Mouse (Mus musculus) limb, embryonic 13.5 days (tissue): ENCODE measurements around the gene Kcnk5. TPM values are rescaled to one million over a fixed set of nuclear protein-coding genes. Genes with fewer than 3 reads are reported as not detected.

Source experiments
- ATAC-seq: fragments of 200-750 bp; cut with Nextera tagmentation; 2 replicates; pipeline ENCODE4 v1.8.0; 2017; ENCODE audit warnings: low read depth, moderate number of reproducible peaks, moderate TSS enrichment; ENCODE audit not compliant: low FRiP score
- H3K27ac ChIP-seq: fragments of 300-500 bp; sonication (generic); 2 replicates; pipeline ENCODE4 v1.5.1; 2015; ENCODE audit warnings: inconsistent platforms, mild to moderate bottlenecking, moderate library complexity
- H3K27me3 ChIP-seq: fragments of 300-500 bp; sonication (generic); 2 replicates; pipeline ENCODE4 v1.6.1; 2015; ENCODE audit warnings: mild to moderate bottlenecking, inconsistent platforms
- H3K36me3 ChIP-seq: fragments of 300-500 bp; sonication (generic); 2 replicates; pipeline ENCODE4 v1.6.1; 2015; ENCODE audit warnings: inconsistent platforms, mild to moderate bottlenecking, moderate library complexity
- H3K4me1 ChIP-seq: fragments of 300-500 bp; sonication (generic); 2 replicates; pipeline ENCODE4 v1.6.1; 2015; ENCODE audit warnings: inconsistent platforms
- H3K4me2 ChIP-seq: fragments of 300-500 bp; sonication (generic); replicated peaks from 2 replicates; pipeline ENCODE4 v1.6.1; 2015; ENCODE audit warnings: inconsistent platforms, mild to moderate bottlenecking, moderate library complexity
- H3K4me3 ChIP-seq: fragments of 300-500 bp; sonication (generic); 2 replicates; pipeline ENCODE4 v1.5.1; 2015; ENCODE audit warnings: moderate library complexity, mild to moderate bottlenecking, inconsistent platforms
- H3K9ac ChIP-seq: fragments of 300-500 bp; sonication (generic); 2 replicates; pipeline ENCODE4 v1.6.1; 2015; ENCODE audit warnings: mild to moderate bottlenecking, inconsistent platforms
- H3K9me3 ChIP-seq: fragments of 300-500 bp; sonication (generic); 2 replicates; pipeline ENCODE4 v1.6.1; 2016; ENCODE audit warnings: inconsistent platforms
- WGBS: fragments of 180-500 bp; shearing (Covaris S2); methylation state at CpG from one replicate; pipeline ENCODE4 v1.1.7; 2015; 5-methylcytosine and 5-hydroxymethylcytosine counted together
- polyA plus RNA-seq: library from polyadenylated mRNA; unstranded; fragments of >200 nt; fragmentation: Nextera tagmentation; extraction: Ambion mirVana; gene quantifications from 2 replicates; pipeline ENCODE4 v1.2.1, GENCODE M21; 2015

Kcnk5 gene
- 5.7 and 6.4 TPM in 2 replicates for polyA plus RNA-seq

DNA sequence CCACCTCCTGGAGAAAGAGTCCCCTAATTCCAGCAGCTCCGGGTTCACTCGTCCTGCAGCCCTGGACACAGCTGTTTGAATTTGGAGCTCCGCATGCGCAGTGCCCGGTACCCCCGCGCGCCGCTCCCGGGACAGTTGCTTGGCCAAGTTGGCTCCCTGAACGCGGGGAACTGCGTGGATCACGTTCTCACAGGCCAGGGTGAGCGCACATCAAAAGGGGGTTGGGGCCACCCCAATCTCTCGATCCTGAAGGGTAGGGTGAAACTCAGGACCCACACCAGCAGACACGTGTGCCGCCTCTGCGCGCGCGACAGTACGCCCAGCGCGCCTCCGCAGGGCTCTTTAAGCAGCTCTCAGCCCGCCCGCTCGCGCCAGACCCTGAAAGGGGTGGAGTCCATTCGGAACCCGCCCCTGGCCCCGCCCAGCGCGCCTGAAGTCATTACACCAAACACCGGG is at the start of gene Kcnk5:
TSS of gene Kcnk5 (minus strand) at position 344 of the 456 bp plus-strand sequence.
- under 1% methylated on average over 36 of the region's 36 CpGs for WGBS
- Histone ChIP-seq H3K27me3 (no peaks in the 10 kb centered on the region), H3K36me3 (no peaks in the 10 kb centered on the region), H3K4me1 (peaks cover 43% of the 10 kb centered on the region), H3K9ac (peak within 1 kb of the TSS; percentile 66), H3K9me3 (no peaks in the 10 kb centered on the region), H3K4me3 (peak within 1 kb of the TSS; percentile 59), H3K4me2 (peak within 1 kb of the TSS; percentile 91), H3K27ac (no peak within 1 kb of the TSS)
- ATAC-seq, result peak; percentile 94

DNA sequence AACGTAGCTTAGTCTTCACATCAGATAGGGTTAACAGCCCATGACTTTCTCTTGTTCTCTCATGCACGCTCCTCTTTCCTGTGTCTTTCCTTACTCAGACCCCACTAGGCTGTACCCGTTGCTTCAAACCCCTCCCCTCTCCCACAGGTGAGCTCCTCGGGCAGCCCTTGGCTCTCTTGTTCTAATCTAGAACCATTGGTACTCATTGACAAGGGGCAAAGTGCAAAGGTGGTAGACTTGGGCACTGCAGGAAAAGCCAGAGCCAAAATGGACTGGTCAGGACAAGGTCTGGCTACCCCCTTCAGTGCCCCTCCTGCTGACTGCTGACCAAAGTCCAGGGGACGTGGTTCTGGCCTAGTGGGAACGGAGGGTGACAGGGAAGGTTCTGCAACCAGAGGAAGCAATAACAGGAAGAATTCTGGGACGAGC is 48.5 kb upstream of the Kcnk5 start:
- ATAC-seq, result no peak
- H3K4me2 ChIP-seq, result no peak overlapping the region
- WGBS, result 79% methylated on average over 7 of the region's 7 CpGs
- H3K27me3 ChIP-seq, result no peaks in the 10 kb centered on the region
- H3K36me3 ChIP-seq, result no peaks in the 10 kb centered on the region
- no peak overlapping the region for H3K27ac ChIP-seq
- H3K9me3 ChIP-seq, result no peaks in the 10 kb centered on the region
- no peak overlapping the region for H3K9ac ChIP-seq
- H3K4me1 ChIP-seq, result peaks cover 29% of the 10 kb centered on the region
- H3K4me3 ChIP-seq, result no peak overlapping the region

DNA sequence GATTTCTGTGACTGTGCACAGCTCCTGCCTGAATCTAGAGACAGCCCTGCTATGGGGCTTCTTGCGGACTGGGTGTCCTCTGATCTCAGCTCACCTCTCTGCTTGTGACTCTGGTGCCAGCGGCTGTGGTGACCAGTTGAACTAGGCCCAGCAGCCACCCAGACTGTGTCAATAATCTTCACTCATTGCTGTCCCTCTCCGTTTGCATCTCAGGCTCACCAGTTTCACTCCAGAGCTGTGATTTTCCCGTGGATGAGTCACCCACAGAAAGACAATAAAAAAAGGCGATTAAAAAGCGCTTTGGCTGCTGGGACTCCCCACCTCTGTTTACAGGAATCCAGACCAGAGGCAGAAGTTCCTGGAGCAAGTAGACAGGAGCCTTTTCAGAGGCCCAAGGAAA is 47.8 kb upstream of the Kcnk5 start:
- no peaks in the 10 kb centered on the region for H3K9me3 ChIP-seq
- H3K4me1 ChIP-seq, result peaks cover 29% of the 10 kb centered on the region
- no peak overlapping the region for H3K4me2 ChIP-seq
- H3K36me3 ChIP-seq, result no peaks in the 10 kb centered on the region
- ATAC-seq, result no peak
- no peak overlapping the region for H3K4me3 ChIP-seq
- no peak overlapping the region for H3K27ac ChIP-seq
- no peaks in the 10 kb centered on the region for H3K27me3 ChIP-seq
- H3K9ac ChIP-seq, result no peak overlapping the region
- 61% methylated on average over 6 of the region's 6 CpGs for WGBS

- Histone ChIP-seq H3K4me3 (no peak overlapping the region), H3K27ac (no peak overlapping the region), H3K9ac (no peak overlapping the region), H3K9me3 (no peaks in the 10 kb centered on the region), H3K27me3 (no peaks in the 10 kb centered on the region), H3K36me3 (no peaks in the 10 kb centered on the region), H3K4me2 (no peak overlapping the region), H3K4me1 (peaks cover 29% of the 10 kb centered on the region)
- ATAC-seq, result no peak
- 60% methylated on average over 4 of the region's 4 CpGs for WGBS
Observed at GRCm38 (mm10) chr14:20228336-20228735, 46.7 kb upstream of the Kcnk5 start.

GRCm38 (mm10) chr14:20226982-20227381 is 45.4 kb upstream of the Kcnk5 start:
- Histone ChIP-seq H3K4me2 (no peak overlapping the region), H3K27me3 (no peaks in the 10 kb centered on the region), H3K9ac (no peak overlapping the region), H3K4me1 (peaks cover 29% of the 10 kb centered on the region), H3K9me3 (no peaks in the 10 kb centered on the region), H3K36me3 (no peaks in the 10 kb centered on the region), H3K4me3 (no peak overlapping the region), H3K27ac (no peak overlapping the region)
- ATAC-seq, result no peak
- WGBS, result 42% methylated on average over 2 of the region's 2 CpGs

- Histone ChIP-seq H3K4me1 (peaks cover 29% of the 10 kb centered on the region), H3K4me2 (no peak overlapping the region), H3K9ac (no peak overlapping the region), H3K27me3 (no peaks in the 10 kb centered on the region), H3K4me3 (no peak overlapping the region), H3K27ac (no peak overlapping the region), H3K36me3 (no peaks in the 10 kb centered on the region), H3K9me3 (no peaks in the 10 kb centered on the region)
- ATAC-seq, result no peak
- WGBS, result 58% methylated on average over 7 of the region's 7 CpGs
Observed at GRCm38 (mm10) chr14:20226488-20226887, 44.9 kb upstream of the Kcnk5 start.

DNA sequence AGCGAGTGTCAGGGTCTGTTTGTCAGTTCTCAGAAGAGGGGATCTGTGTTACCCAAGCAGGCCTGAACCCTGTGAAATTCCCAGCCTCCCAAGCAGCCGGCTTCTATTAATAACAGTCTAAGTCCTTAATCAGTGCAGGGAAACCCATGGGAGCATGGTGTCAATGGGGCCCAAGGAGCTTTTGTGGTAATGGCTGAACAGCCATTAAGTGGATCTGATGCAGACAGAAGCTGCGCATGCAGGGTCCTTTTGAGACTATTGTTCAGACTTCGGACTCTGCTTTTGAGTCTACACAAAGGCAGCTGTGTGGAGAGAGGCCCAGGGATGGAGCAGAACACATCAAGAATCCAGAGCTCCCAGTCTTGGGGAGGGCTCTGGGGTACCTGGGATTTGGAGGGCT is 43.9 kb upstream of the Kcnk5 start:
- no peak overlapping the region for H3K4me3 ChIP-seq
- no peak for ATAC-seq
- H3K4me1 ChIP-seq, result peaks cover 29% of the 10 kb centered on the region
- H3K36me3 ChIP-seq, result no peaks in the 10 kb centered on the region
- no peak overlapping the region for H3K4me2 ChIP-seq
- H3K27ac ChIP-seq, result no peak overlapping the region
- no peak overlapping the region for H3K9ac ChIP-seq
- WGBS, result 53% methylated on average over 4 of the region's 4 CpGs
- no peaks in the 10 kb centered on the region for H3K27me3 ChIP-seq
- no peaks in the 10 kb centered on the region for H3K9me3 ChIP-seq

DNA sequence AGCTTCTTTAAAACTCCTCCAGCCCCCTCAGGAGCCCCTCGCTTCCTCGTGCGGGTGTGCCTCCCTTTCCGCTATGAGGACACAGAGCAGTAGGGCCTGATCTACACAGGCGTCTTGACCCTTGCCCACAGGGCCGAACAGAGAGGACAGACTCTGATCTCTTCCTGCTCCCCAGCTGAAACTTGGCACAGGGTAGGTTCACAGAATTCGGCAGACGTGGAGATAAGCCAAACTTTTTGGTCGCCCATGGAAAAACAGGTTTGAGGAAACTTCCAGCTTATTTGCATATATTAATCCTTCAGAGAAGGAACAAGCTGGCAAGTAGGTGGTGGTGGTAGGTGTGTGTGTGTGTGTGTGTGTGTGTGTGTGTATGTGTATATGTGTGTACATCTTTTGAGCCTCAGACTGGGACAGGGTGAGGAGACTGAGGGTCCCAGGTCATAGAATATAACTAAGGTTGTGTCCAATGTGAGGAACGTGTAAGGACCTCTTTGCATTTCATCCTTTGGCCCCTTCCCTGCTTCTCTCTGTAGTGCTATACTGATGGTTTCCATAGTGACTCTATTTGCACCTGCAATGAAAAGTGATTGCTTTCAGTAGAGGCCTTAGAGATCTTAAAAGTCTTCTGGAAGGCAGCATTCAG is 43.1 kb upstream of the Kcnk5 start:
- H3K36me3 ChIP-seq, result no peaks in the 10 kb centered on the region
- H3K9me3 ChIP-seq, result no peaks in the 10 kb centered on the region
- H3K27ac ChIP-seq, result no peak overlapping the region
- no peaks in the 10 kb centered on the region for H3K27me3 ChIP-seq
- H3K4me1 ChIP-seq, result peaks cover 22% of the 10 kb centered on the region
- no peak for ATAC-seq
- H3K4me2 ChIP-seq, result no peak overlapping the region
- H3K9ac ChIP-seq, result no peak overlapping the region
- no peak overlapping the region for H3K4me3 ChIP-seq
- 78% methylated on average over 10 of the region's 10 CpGs for WGBS

DNA sequence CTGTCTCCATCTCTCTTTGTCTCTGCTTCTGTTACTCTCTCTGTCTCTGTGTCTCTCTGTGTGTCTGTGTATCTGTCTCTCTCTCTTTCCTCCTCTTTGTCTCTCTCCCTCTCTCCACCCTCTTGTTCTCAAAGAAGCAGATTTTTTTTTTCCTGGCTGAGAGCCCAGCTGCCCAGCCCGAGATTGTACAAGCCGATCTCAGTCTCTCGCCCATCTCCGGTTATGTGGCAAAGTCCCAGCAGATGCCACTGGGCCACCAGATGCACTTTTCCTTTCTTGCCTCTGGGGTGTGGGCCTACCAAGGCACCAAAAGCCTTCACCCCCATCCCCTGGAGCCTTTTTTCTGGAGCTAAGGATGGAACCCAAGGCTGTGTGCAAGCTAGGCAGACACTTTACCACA is 42.6 kb upstream of the Kcnk5 start:
- ATAC-seq, result no peak
- Histone ChIP-seq H3K4me2 (no peak overlapping the region), H3K9me3 (no peaks in the 10 kb centered on the region), H3K4me3 (no peak overlapping the region), H3K27me3 (no peaks in the 10 kb centered on the region), H3K4me1 (peaks cover 19% of the 10 kb centered on the region), H3K36me3 (no peaks in the 10 kb centered on the region), H3K9ac (no peak overlapping the region), H3K27ac (no peak overlapping the region)
- 66% methylated on average over 4 of the region's 4 CpGs for WGBS

- no peak for ATAC-seq
- WGBS, result 94% methylated on average over 5 of the region's 5 CpGs
- Histone ChIP-seq H3K9ac (no peak overlapping the region), H3K36me3 (no peaks in the 10 kb centered on the region), H3K4me1 (peaks cover 16% of the 10 kb centered on the region), H3K9me3 (no peaks in the 10 kb centered on the region), H3K4me3 (no peak overlapping the region), H3K27me3 (no peaks in the 10 kb centered on the region), H3K4me2 (no peak overlapping the region), H3K27ac (no peak overlapping the region)
Observed at GRCm38 (mm10) chr14:20223253-20223652, 41.6 kb upstream of the Kcnk5 start.

DNA sequence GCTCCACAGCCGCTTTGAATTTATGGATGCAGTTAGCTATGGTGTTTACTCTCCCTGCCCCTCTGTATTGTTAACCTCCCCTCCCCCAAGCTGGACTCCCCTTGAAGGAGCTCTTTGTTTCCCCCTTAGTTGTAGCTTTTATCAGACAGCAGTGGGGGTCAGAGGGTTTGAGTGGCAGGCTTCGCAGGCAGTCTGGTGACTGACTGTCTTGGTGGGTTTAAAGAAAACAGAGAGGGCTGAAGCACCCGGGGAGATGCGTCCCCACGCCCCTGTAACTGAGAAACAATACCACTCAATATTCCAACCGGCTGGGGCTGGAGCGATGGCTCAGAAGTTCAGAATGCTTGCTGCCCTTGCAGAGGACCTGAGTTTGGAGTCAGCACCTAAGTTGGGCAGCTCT is 39.5 kb upstream of the Kcnk5 start:
- WGBS, result 78% methylated on average over 7 of the region's 7 CpGs
- H3K27me3 ChIP-seq, result no peaks in the 10 kb centered on the region
- H3K4me2 ChIP-seq, result no peak overlapping the region
- H3K4me3 ChIP-seq, result no peak overlapping the region
- H3K9me3 ChIP-seq, result no peaks in the 10 kb centered on the region
- 0 out of 2 replicates have a peak, but pooled peaks cover 6% of the 10 kb centered on the region for H3K4me1 ChIP-seq
- H3K36me3 ChIP-seq, result no peaks in the 10 kb centered on the region
- ATAC-seq, result no peak
- H3K9ac ChIP-seq, result no peak overlapping the region
- no peak overlapping the region for H3K27ac ChIP-seq

GRCm38 (mm10) chr14:20219849-20220248 is 38.2 kb upstream of the Kcnk5 start:
- 67% methylated on average over 1 of the region's 1 CpGs for WGBS

GRCm38 (mm10) chr14:20217299-20217864 is 35.8 kb upstream of the Kcnk5 start:
- H3K9me3 ChIP-seq, result no peaks in the 10 kb centered on the region
- H3K27me3 ChIP-seq, result no peaks in the 10 kb centered on the region
- no peak overlapping the region for H3K4me2 ChIP-seq
- H3K4me1 ChIP-seq, result no peaks in the 10 kb centered on the region
- no peak overlapping the region for H3K27ac ChIP-seq
- ATAC-seq, result no peak
- WGBS, result 55% methylated on average over 3 of the region's 3 CpGs
- H3K36me3 ChIP-seq, result no peaks in the 10 kb centered on the region
- no peak overlapping the region for H3K9ac ChIP-seq
- H3K4me3 ChIP-seq, result no peak overlapping the region

More at GRCm38 (mm10) chr14:20219849-20220248, 38.2 kb upstream of the Kcnk5 start:
- Histone ChIP-seq H3K9ac (no peak overlapping the region), H3K4me3 (no peak overlapping the region), H3K27ac (no peak overlapping the region), H3K4me2 (no peak overlapping the region), H3K36me3 (no peaks in the 10 kb centered on the region), H3K4me1 (no peaks in the 10 kb centered on the region), H3K9me3 (no peaks in the 10 kb centered on the region), H3K27me3 (no peaks in the 10 kb centered on the region)
- ATAC-seq, result no peak
